Mouse (Mus musculus): Measurements from ENCODE around the gene Zmynd19. TPM values are rescaled to one million over a fixed set of nuclear protein-coding genes. Genes with fewer than 3 reads are reported as not detected.

The Zmynd19 gene
- 10 to 100 TPM; 32.1 to 39.3 (median 37.7) TPM for total RNA-seq (2022)

- DNase-seq (ENCODE audit: low spot score in 2 of 2): peak; percentile 92 to 96
These were observed at the start of gene Zmynd19 for GRCm38 (mm10) chr2:24949421-24950188. Gene Zmynd19 (plus strand): TSS chr2:24949792.

- no peak for DNase-seq (ENCODE audit: low spot score in 2 of 2)
These were observed 48.5 kb upstream of the Zmynd19 start for GRCm38 (mm10) chr2:24901055-24901454.

- no peak for DNase-seq (ENCODE audit: low spot score in 2 of 2)
These were observed 46.6 kb upstream of the Zmynd19 start for GRCm38 (mm10) chr2:24902999-24903398.

GRCm38 (mm10) chr2:24904823-24905652, 44.6 kb upstream of the Zmynd19 start:
- DNase-seq (ENCODE audit: low spot score in 2 of 2): no peak

GRCm38 (mm10) chr2:24905653-24906155, 43.9 kb upstream of the Zmynd19 start:
- DNase-seq (ENCODE audit: low spot score in 2 of 2): no peak

- no peak for DNase-seq (ENCODE audit: low spot score in 2 of 2)
These were observed 39.1 kb upstream of the Zmynd19 start for GRCm38 (mm10) chr2:24910481-24910880.

GRCm38 (mm10) chr2:24912189-24912588, 37.4 kb upstream of the Zmynd19 start:
- DNase-seq (ENCODE audit: low spot score in 2 of 2): no peak

- no peak for DNase-seq (ENCODE audit: low spot score in 2 of 2)
These were observed 37.0 kb upstream of the Zmynd19 start for GRCm38 (mm10) chr2:24912589-24912988.

GRCm38 (mm10) chr2:24914762-24915161, 34.8 kb upstream of the Zmynd19 start:
- DNase-seq (ENCODE audit: low spot score in 2 of 2): no peak

GRCm38 (mm10) chr2:24918930-24919838, 30.4 kb upstream of the Zmynd19 start, which contains the start of gene Ehmt1:
Gene Ehmt1 (minus strand): TSS chr2:24919614.
- DNase-seq (ENCODE audit: low spot score in 2 of 2): peak; percentile 75 to 93

- no peak for DNase-seq (ENCODE audit: low spot score in 2 of 2)
These were observed 29.8 kb upstream of the Zmynd19 start for GRCm38 (mm10) chr2:24919839-24920175.

GRCm38 (mm10) chr2:24923561-24923960, 26.0 kb upstream of the Zmynd19 start:
- DNase-seq (ENCODE audit: low spot score in 2 of 2): no peak

GRCm38 (mm10) chr2:24925284-24925683, 24.3 kb upstream of the Zmynd19 start:
- DNase-seq (ENCODE audit: low spot score in 2 of 2): no peak

- DNase-seq (ENCODE audit: low spot score in 2 of 2): no peak
These were observed 23.1 kb upstream of the Zmynd19 start for GRCm38 (mm10) chr2:24926345-24926964.

- no peak for DNase-seq (ENCODE audit: low spot score in 2 of 2)
These were observed 22.6 kb upstream of the Zmynd19 start for GRCm38 (mm10) chr2:24926965-24927358.

- no peak for DNase-seq (ENCODE audit: low spot score in 2 of 2)
These were observed 21.6 kb upstream of the Zmynd19 start for GRCm38 (mm10) chr2:24927810-24928479.

- DNase-seq (ENCODE audit: low spot score in 2 of 2): no peak
These were observed 20.5 kb upstream of the Zmynd19 start for GRCm38 (mm10) chr2:24929119-24929518.

- no peak for DNase-seq (ENCODE audit: low spot score in 2 of 2)
These were observed 20.0 kb upstream of the Zmynd19 start for GRCm38 (mm10) chr2:24929593-24929992.

GRCm38 (mm10) chr2:24934441-24934963, 15.1 kb upstream of the Zmynd19 start:
- DNase-seq (ENCODE audit: low spot score in 2 of 2): no peak

All from left cerebral cortex, adult 8-10 months (tissue).